Mouse (Mus musculus) heart, embryonic 10.5 days (tissue): ENCODE data around the gene Ino80d. TPM values are rescaled to one million over a fixed set of nuclear protein-coding genes. Genes with fewer than 3 reads are reported as not detected.
"Not testable (repeated sequence)": the region's sequence is repeated elsewhere in the genome, so short reads cannot be mapped to it uniquely, and the experiment has no call there.

ENCODE experiments used
- DNase-seq: peaks from one replicate; pipeline ENCODE4 v3.0.0-alpha.2; 2017; ENCODE audit warnings: low spot score
- H3K27ac ChIP-seq: fragments of 300-500 bp; sonication (generic); 2 replicates; pipeline ENCODE4 v1.5.1; 2016; ENCODE audit warnings: mild to moderate bottlenecking
- H3K27me3 ChIP-seq: fragments of 300-500 bp; sonication (generic); 2 replicates; pipeline ENCODE4 v1.6.1; 2016; ENCODE audit warnings: mild to moderate bottlenecking; ENCODE audit not compliant: poor library complexity, insufficient read depth, severe bottlenecking
- H3K36me3 ChIP-seq: fragments of 300-500 bp; sonication (generic); 2 replicates; pipeline ENCODE4 v1.6.1; 2016; ENCODE audit warnings: mild to moderate bottlenecking, moderate library complexity
- H3K4me1 ChIP-seq: fragments of 300-500 bp; sonication (generic); 2 replicates; pipeline ENCODE4 v1.6.1; 2016; ENCODE audit warnings: mild to moderate bottlenecking
- H3K4me3 ChIP-seq: fragments of 300-500 bp; sonication (generic); 2 replicates; pipeline ENCODE4 v1.5.1; 2016; ENCODE audit warnings: mild to moderate bottlenecking, moderate library complexity
- H3K9me3 ChIP-seq: fragments of 300-500 bp; sonication (generic); 2 replicates; pipeline ENCODE4 v1.6.1; 2016; ENCODE audit warnings: mild to moderate bottlenecking, moderate library complexity
- WGBS: fragments of 180-500 bp; shearing (Covaris S2); methylation state at CpG from one replicate; pipeline ENCODE4 v1.1.7; 2016; 5-methylcytosine and 5-hydroxymethylcytosine counted together
- polyA plus RNA-seq: library from polyadenylated mRNA; unstranded; fragments of >200 nt; fragmentation: Nextera tagmentation; extraction: Ambion mirVana; gene quantifications from 2 replicates; pipeline ENCODE4 v1.2.1, GENCODE M21; 2016

The Ino80d gene
- 12.2 and 12.9 TPM in 2 replicates for polyA plus RNA-seq

GRCm38 (mm10) chr1:63114136-63114781, at the start of gene Ino80d:
Gene Ino80d (minus strand): TSS chr1:63114667.
- 1% methylated on average over 42 of the region's 42 CpGs for WGBS
- Histone ChIP-seq H3K27ac (peak within 1 kb of the TSS; percentile 100), H3K4me1 (peaks cover 23% of the 10 kb centered on the region), H3K9me3 (no peaks in the 10 kb centered on the region), H3K36me3 (peaks cover 17% of the 10 kb centered on the region), H3K27me3 (no peaks in the 10 kb centered on the region), H3K4me3 (peak within 1 kb of the TSS; percentile 78)
- DNase-seq, result peak; percentile 93

DNA sequence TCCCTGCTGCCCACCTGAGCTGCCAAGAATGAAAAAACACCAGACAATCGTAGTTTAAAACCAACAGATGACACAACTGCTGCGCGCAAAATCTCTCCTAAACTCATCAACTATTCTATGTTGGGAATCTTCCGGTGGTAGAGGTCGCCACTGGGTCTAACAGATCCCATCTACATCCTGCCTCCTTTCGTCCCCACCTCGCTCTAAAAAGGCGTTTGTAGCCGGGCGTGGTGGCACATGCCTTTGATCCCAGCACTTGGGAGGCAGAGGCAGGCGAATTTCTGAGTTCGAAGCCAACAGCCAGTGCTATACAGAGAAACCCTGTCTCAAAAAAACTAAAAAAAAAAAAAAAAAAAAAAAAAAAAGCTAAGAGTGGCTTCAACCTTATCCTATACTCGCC, 25.8 kb upstream of the Ino80d start:
- H3K36me3 ChIP-seq, result peaks cover 65% of the 10 kb centered on the region
- 94% methylated on average over 13 of the region's 13 CpGs for WGBS

GRCm38 (mm10) chr1:63138586-63138985, 24.1 kb upstream of the Ino80d start:
- H3K27ac ChIP-seq, H3K4me3 ChIP-seq, H3K27me3 ChIP-seq, H3K4me1 ChIP-seq, H3K9me3 ChIP-seq, DNase-seq: not testable (repeated sequence)
- WGBS, result 94% methylated on average over 1 of the region's 1 CpGs
- peaks cover 49% of the 10 kb centered on the region for H3K36me3 ChIP-seq

More for the DNA sequence above, 25.8 kb upstream of the Ino80d start:
- DNase-seq, result no peak
- Histone ChIP-seq H3K4me1 (no peaks in the 10 kb centered on the region), H3K4me3 (no peak overlapping the region), H3K9me3 (no peaks in the 10 kb centered on the region), H3K27me3 (no peaks in the 10 kb centered on the region), H3K27ac (no peak overlapping the region)

- no peak overlapping the region for H3K27ac ChIP-seq
- 90% methylated on average over 2 of the region's 2 CpGs for WGBS
- DNase-seq, result no peak
- H3K4me1 ChIP-seq, result no peaks in the 10 kb centered on the region
- peaks cover 43% of the 10 kb centered on the region for H3K36me3 ChIP-seq
- no peaks in the 10 kb centered on the region for H3K27me3 ChIP-seq
- H3K4me3 ChIP-seq, result no peak overlapping the region
- H3K9me3 ChIP-seq, result no peaks in the 10 kb centered on the region
Observed at GRCm38 (mm10) chr1:63137971-63138370, 23.5 kb upstream of the Ino80d start.

DNA sequence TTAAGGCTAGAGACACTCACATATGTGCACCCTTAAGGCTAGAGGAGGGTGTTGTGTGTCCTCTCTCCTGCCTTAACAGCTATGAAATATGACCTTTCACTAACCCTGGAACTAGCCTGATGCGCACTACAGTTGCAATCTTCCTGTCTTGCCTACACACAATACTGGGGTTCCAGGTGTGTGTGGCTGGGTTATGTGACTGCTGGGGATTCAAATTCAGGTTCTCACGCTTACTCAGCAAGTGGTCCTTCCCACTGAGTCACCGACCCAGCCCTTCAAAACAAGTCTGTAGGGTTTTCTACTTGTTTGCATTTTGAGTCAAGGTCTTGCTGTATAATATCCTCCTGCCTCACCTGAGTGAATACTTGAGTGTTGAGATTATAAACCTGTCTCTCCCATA, 20.1 kb upstream of the Ino80d start:
- Histone ChIP-seq H3K27ac (no peak overlapping the region), H3K27me3 (no peaks in the 10 kb centered on the region), H3K4me1 (peaks cover 6% of the 10 kb centered on the region), H3K36me3 (peaks cover 15% of the 10 kb centered on the region), H3K4me3 (no peak overlapping the region), H3K9me3 (no peaks in the 10 kb centered on the region)
- WGBS, result 76% methylated on average over 3 of the region's 3 CpGs
- DNase-seq, result no peak

DNA sequence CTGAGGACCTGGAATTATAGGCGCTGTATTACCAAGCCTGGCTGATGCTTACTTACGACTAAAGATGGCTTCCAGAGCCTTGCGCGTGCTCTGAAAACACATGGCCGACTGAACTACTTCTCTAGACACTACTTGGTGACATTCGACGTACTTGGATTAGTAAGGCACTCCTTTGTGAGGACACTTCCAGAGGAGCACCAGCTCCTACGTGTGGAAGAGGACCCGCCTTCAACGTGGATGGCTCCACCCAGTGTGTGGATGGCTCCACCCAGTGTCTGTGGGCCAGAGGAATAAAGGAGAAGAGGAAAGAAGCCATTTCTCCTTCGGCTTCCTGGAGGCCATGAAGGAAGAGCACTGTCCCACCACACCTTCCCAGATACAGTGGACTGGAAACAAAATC, 17.3 kb upstream of the Ino80d start:
- H3K36me3 ChIP-seq, result peaks cover 8% of the 10 kb centered on the region
- WGBS, result 91% methylated on average over 11 of the region's 11 CpGs
- H3K27ac ChIP-seq, result no peak overlapping the region
- H3K9me3 ChIP-seq, result no peaks in the 10 kb centered on the region
- peaks cover 6% of the 10 kb centered on the region for H3K4me1 ChIP-seq
- H3K4me3 ChIP-seq, result no peak overlapping the region
- no peak for DNase-seq
- H3K27me3 ChIP-seq, result no peaks in the 10 kb centered on the region

DNA sequence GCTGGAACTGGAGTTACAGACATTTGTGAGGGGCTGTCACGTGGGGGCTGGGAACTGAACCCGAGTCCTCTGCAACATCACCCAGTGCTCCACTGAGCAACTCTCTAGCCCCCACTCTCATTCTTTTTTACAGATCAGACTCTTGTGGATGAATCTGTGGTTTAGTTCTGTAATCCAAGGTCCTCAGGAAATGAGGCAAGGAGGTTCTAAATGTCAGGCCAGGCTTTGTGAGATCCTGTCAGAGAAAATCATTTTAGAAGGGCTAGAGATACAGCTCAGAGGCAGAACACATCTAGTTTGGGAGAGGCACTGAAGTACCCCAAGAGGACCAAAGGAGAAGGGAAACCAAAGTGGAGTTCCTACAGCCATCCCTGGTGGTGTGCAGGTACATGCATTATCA, 16.4 kb upstream of the Ino80d start:
- no peaks in the 10 kb centered on the region for H3K9me3 ChIP-seq
- no peaks in the 10 kb centered on the region for H3K27me3 ChIP-seq
- peaks cover 9% of the 10 kb centered on the region for H3K36me3 ChIP-seq
- H3K4me3 ChIP-seq, result no peak overlapping the region
- no peak overlapping the region for H3K27ac ChIP-seq
- peaks cover 6% of the 10 kb centered on the region for H3K4me1 ChIP-seq
- no peak for DNase-seq
- WGBS, result 74% methylated on average over 2 of the region's 2 CpGs

DNA sequence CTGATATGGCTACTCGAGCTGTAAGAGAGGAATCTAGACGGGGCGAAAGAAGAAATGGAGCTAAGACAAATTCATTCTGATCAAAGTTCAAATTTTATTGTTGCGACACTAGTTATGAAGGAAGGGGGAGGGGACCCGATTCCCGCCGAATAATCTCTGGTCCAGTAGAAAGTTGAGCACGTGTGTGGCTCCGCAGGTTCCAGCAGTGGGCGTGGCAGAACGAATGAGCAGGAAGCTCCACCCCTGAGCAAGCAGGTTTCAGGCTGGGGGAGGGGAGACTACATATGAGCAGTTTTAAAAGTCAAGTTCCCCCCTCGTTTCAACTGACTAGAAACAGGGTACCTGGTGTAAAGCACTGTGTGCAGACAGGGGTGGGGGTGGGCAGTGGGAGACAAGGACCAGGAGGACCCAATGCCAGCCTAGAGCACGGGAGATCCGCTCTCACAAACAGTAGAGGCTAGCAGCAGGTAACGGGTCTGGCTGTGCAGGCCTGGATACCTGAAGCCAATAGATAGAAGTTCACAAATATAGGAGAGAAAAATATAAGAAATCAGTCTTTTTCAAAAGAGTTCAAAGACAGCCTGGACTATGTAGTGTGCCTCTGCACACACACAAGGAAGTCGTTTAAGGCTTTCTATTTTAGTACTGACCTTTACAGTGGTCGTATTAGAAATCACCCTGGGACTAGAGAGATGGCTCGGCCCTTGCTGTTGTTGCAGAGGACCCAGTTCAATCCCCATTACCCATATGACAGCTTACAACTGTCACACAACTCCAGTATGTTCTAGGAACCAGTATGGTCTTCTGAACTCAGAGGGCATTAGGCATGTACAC, 15.6 kb upstream of the Ino80d start:
- peaks cover 16% of the 10 kb centered on the region for H3K36me3 ChIP-seq
- no peak for DNase-seq
- peak overlapping the region; percentile 85 for H3K27ac ChIP-seq
- peaks cover 6% of the 10 kb centered on the region for H3K4me1 ChIP-seq
- H3K9me3 ChIP-seq, result no peaks in the 10 kb centered on the region
- 19% methylated on average over 18 of the region's 18 CpGs for WGBS
- no peaks in the 10 kb centered on the region for H3K27me3 ChIP-seq
- H3K4me3 ChIP-seq, result peak overlapping the region; percentile 54

GRCm38 (mm10) chr1:63129273-63129672, 14.8 kb upstream of the Ino80d start:
- Histone ChIP-seq H3K4me1 (peaks cover 6% of the 10 kb centered on the region), H3K27me3 (no peaks in the 10 kb centered on the region), H3K9me3 (no peaks in the 10 kb centered on the region), H3K4me3 (peak overlapping the region; percentile 54), H3K36me3 (peaks cover 19% of the 10 kb centered on the region), H3K27ac (no peak overlapping the region)
- WGBS, result 75% methylated on average over 3 of the region's 3 CpGs
- no peak for DNase-seq

DNA sequence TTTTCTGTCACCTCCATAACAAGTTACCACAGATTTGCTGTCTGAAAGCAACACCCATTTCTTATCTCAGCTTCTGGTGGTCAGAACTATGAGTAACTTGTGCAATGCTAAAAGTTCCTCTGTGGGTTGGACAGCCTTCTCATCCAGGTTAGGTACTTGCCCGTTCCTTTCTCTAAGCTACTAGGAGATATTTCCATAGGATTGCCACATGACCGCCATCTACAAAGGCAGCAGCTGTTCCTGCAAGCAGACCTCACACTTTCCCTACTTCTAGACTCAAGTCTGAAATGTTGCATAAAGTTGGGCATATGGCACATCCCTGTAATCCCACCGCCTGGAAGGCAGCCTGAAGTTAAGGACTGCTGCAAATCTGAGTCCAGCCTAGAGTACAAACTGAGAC, 11.7 kb upstream of the Ino80d start:
- WGBS, result 95% methylated on average over 3 of the region's 3 CpGs
- H3K36me3 ChIP-seq, result peaks cover 47% of the 10 kb centered on the region
- DNase-seq, result no peak
- no peaks in the 10 kb centered on the region for H3K27me3 ChIP-seq
- H3K4me3 ChIP-seq, result no peak overlapping the region
- no peak overlapping the region for H3K27ac ChIP-seq
- no peaks in the 10 kb centered on the region for H3K9me3 ChIP-seq
- peaks cover 6% of the 10 kb centered on the region for H3K4me1 ChIP-seq

DNA sequence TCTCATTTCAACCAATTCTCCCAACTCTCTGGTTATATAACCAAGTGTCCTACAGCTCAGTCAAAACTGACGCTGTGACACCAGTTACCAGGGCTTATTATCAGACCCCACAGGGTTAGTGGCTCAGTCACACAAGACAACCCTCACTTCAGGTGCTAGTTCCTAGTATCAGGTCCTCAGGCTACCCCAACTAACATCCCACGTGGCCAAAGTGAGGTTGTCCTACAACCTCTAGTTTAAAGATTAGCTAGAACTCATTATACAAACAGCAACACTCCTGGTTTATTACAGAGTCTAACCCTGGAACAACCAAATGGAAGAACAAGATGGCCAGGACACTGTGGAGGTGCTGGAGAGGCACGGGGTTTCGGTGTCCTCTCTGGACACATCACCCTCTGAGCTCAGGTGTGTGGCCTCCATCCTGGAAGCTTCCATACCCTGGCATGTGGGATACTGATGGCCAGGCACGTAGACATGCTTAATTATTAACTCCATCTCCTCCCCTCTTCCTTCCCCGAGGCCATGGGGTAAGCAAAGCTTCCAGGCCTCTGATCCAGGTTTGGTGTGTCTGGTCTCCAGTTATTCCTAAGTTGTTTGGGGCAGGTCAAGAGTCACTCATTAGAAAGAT, 9.5 kb upstream of the Ino80d start:
- Histone ChIP-seq H3K4me3 (no peak overlapping the region), H3K27ac (no peak overlapping the region), H3K27me3 (no peaks in the 10 kb centered on the region), H3K9me3 (no peaks in the 10 kb centered on the region), H3K36me3 (peaks cover 67% of the 10 kb centered on the region), H3K4me1 (no peaks in the 10 kb centered on the region)
- DNase-seq, result no peak
- WGBS, result 81% methylated on average over 6 of the region's 6 CpGs

- Histone ChIP-seq H3K36me3 (peaks cover 74% of the 10 kb centered on the region), H3K4me3 (no peak overlapping the region), H3K27me3 (no peaks in the 10 kb centered on the region), H3K4me1 (peaks cover 2% of the 10 kb centered on the region; the same call in 1 of the 2 replicates), H3K9me3 (no peaks in the 10 kb centered on the region), H3K27ac (no peak overlapping the region)
- DNase-seq, result no peak
- WGBS, result 92% methylated on average over 6 of the region's 6 CpGs
Observed at GRCm38 (mm10) chr1:63122005-63122404, 7.5 kb upstream of the Ino80d start.

- peaks cover 71% of the 10 kb centered on the region for H3K36me3 ChIP-seq
- H3K4me3 ChIP-seq, result no peak overlapping the region
- H3K4me1 ChIP-seq, result peaks cover 9% of the 10 kb centered on the region
- H3K9me3 ChIP-seq, result no peaks in the 10 kb centered on the region
- H3K27ac ChIP-seq, result no peak overlapping the region
- no peaks in the 10 kb centered on the region for H3K27me3 ChIP-seq
- WGBS, result 90% methylated on average over 2 of the region's 2 CpGs
- no peak for DNase-seq
Observed at GRCm38 (mm10) chr1:63120382-63120781, 5.9 kb upstream of the Ino80d start.
